Mouse (Mus musculus) erythroblast, adult 5-6 weeks (primary cell): Measurements from ENCODE around the gene Gimap7. TPM values are rescaled to one million over a fixed set of nuclear protein-coding genes. Genes with fewer than 3 reads are reported as not detected.

ENCODE experiments used
- total RNA-seq, 2 experiments: library from RNA; stranded (forward) in 1 of 2; stranded (reverse) in 1 of 2; fragments of 150-400 nt in 1 of 2; fragments of 200-764, 138-1000 nt in 1 of 2; gene quantifications; 2 replicates each; pipeline versions ENCODE4 v1.2.3 to v1.2.4; 2015 to 2017; ENCODE audit warnings: low replicate concordance in 2 of 2

Gene Gimap7
- total RNA-seq, 2 experiments from 2014 or later: not detected

Other genes with a start within 250 kb of the Gimap7 start
- gene Atp6v0e2, start 181.0 kb upstream of the Gimap7 start, total RNA-seq (2015; ENCODE audit: low replicate concordance): not detected in 2 replicates
- not detected in 2 replicates for gene Atp6v0e2, start 181.0 kb upstream of the Gimap7 start, total RNA-seq (2017; ENCODE audit: low replicate concordance)
- gene Lrrc61, start 163.8 kb upstream of the Gimap7 start, total RNA-seq (2015; ENCODE audit: low replicate concordance): 2.3 and 8.4 TPM in 2 replicates
- 0.94 and 10.3 TPM in 2 replicates for gene Lrrc61, start 163.8 kb upstream of the Gimap7 start, total RNA-seq (2017; ENCODE audit: low replicate concordance)
- not detected in 2 replicates for gene Rarres2, start 145.8 kb upstream of the Gimap7 start, total RNA-seq (2015; ENCODE audit: low replicate concordance)
- not detected in 2 replicates for gene Rarres2, start 145.8 kb upstream of the Gimap7 start, total RNA-seq (2017; ENCODE audit: low replicate concordance)
- gene Gm45021, start 129.0 kb upstream of the Gimap7 start, total RNA-seq (2015; ENCODE audit: low replicate concordance): not detected in 2 replicates
- not detected in 2 replicates for gene Gm45021, start 129.0 kb upstream of the Gimap7 start, total RNA-seq (2017; ENCODE audit: low replicate concordance)
- gene Repin1, start 124.7 kb upstream of the Gimap7 start, total RNA-seq (2015; ENCODE audit: low replicate concordance): 2.3 TPM in 2 replicates
- gene Repin1, start 124.7 kb upstream of the Gimap7 start, total RNA-seq (2017; ENCODE audit: low replicate concordance): 3.9 TPM in 1 of 2 replicates, not detected in the other
- not detected in 2 replicates for gene Gm44965, start 124.7 kb upstream of the Gimap7 start, total RNA-seq (2015; ENCODE audit: low replicate concordance)
- gene Gm44965, start 124.7 kb upstream of the Gimap7 start, total RNA-seq (2017; ENCODE audit: low replicate concordance): not detected in 2 replicates
- 0.42 TPM in 1 of 2 replicates, not detected in the other for gene Zfp775, start 116.6 kb upstream of the Gimap7 start, total RNA-seq (2015; ENCODE audit: low replicate concordance)
- 0.17 and 0.28 TPM in 2 replicates for gene Zfp775, start 116.6 kb upstream of the Gimap7 start, total RNA-seq (2017; ENCODE audit: low replicate concordance)
- gene AI854703, start 91.9 kb upstream of the Gimap7 start, total RNA-seq (2015; ENCODE audit: low replicate concordance): not detected in 2 replicates
- gene AI854703, start 91.9 kb upstream of the Gimap7 start, total RNA-seq (2017; ENCODE audit: low replicate concordance): not detected in 2 replicates
- 1.0 TPM in 1 of 2 replicates, not detected in the other for gene Gimap8, start 71.4 kb upstream of the Gimap7 start, total RNA-seq (2015; ENCODE audit: low replicate concordance)
- 0.26 and 2.5 TPM in 2 replicates for gene Gimap8, start 71.4 kb upstream of the Gimap7 start, total RNA-seq (2017; ENCODE audit: low replicate concordance)
- 6.3 and 12.1 TPM in 2 replicates for gene Gimap9, start 42.5 kb upstream of the Gimap7 start, total RNA-seq (2015; ENCODE audit: low replicate concordance)
- gene Gimap9, start 42.5 kb upstream of the Gimap7 start, total RNA-seq (2017; ENCODE audit: low replicate concordance): 4.7 and 5.9 TPM in 2 replicates
- 2.7 and 3.3 TPM in 2 replicates for gene Gimap4, start 34.1 kb upstream of the Gimap7 start, total RNA-seq (2015; ENCODE audit: low replicate concordance)
- 4.5 and 5.2 TPM in 2 replicates for gene Gimap4, start 34.1 kb upstream of the Gimap7 start, total RNA-seq (2017; ENCODE audit: low replicate concordance)
- gene Gimap6, start 10.4 kb upstream of the Gimap7 start, total RNA-seq (2015; ENCODE audit: low replicate concordance): 0.58 and 6.5 TPM in 2 replicates
- 4.2 and 7.2 TPM in 2 replicates for gene Gimap6, start 10.4 kb upstream of the Gimap7 start, total RNA-seq (2017; ENCODE audit: low replicate concordance)
- gene Gm28053, start within 50 bp of the Gimap7 start, total RNA-seq (2015; ENCODE audit: low replicate concordance): not detected in 2 replicates
- gene Gm28053, start within 50 bp of the Gimap7 start, total RNA-seq (2017; ENCODE audit: low replicate concordance): 1.8 TPM in 1 of 2 replicates, not detected in the other
- gene Gimap1, start 20.4 kb downstream of the Gimap7 start, total RNA-seq (2015; ENCODE audit: low replicate concordance): 5.0 TPM in 1 of 2 replicates, not detected in the other
- 0.17 and 1.1 TPM in 2 replicates for gene Gimap1, start 20.4 kb downstream of the Gimap7 start, total RNA-seq (2017; ENCODE audit: low replicate concordance)
- gene Gimap5, start 27.6 kb downstream of the Gimap7 start, total RNA-seq (2015; ENCODE audit: low replicate concordance): 4.4 TPM in 1 of 2 replicates, not detected in the other
- gene Gimap5, start 27.6 kb downstream of the Gimap7 start, total RNA-seq (2017; ENCODE audit: low replicate concordance): 2.6 and 6.8 TPM in 2 replicates
- 2.1 TPM in 1 of 2 replicates, not detected in the other for gene Gimap3, start 52.2 kb downstream of the Gimap7 start, total RNA-seq (2015; ENCODE audit: low replicate concordance)
- gene Gimap3, start 52.2 kb downstream of the Gimap7 start, total RNA-seq (2017; ENCODE audit: low replicate concordance): 1.1 and 2.0 TPM in 2 replicates
- gene Tmem176a, start 122.3 kb downstream of the Gimap7 start, total RNA-seq (2015; ENCODE audit: low replicate concordance): 10.4 and 12.7 TPM in 2 replicates
- gene Tmem176a, start 122.3 kb downstream of the Gimap7 start, total RNA-seq (2017; ENCODE audit: low replicate concordance): 1.4 and 3.2 TPM in 2 replicates
- 11.5 and 22.5 TPM in 2 replicates for gene Tmem176b, start 122.9 kb downstream of the Gimap7 start, total RNA-seq (2015; ENCODE audit: low replicate concordance)
- 5.7 and 25.1 TPM in 2 replicates for gene Tmem176b, start 122.9 kb downstream of the Gimap7 start, total RNA-seq (2017; ENCODE audit: low replicate concordance)
- gene Aoc1, start 154.3 kb downstream of the Gimap7 start, total RNA-seq (2015; ENCODE audit: low replicate concordance): not detected in 2 replicates
- not detected in 2 replicates for gene Aoc1, start 154.3 kb downstream of the Gimap7 start, total RNA-seq (2017; ENCODE audit: low replicate concordance)
- not detected in 2 replicates for gene 1600015I10Rik, start 211.3 kb downstream of the Gimap7 start, total RNA-seq (2015; ENCODE audit: low replicate concordance)
- gene 1600015I10Rik, start 211.3 kb downstream of the Gimap7 start, total RNA-seq (2017; ENCODE audit: low replicate concordance): not detected in 2 replicates